Comparison of ENCODE assay signal across 13 mouse cellular contexts in the genomic region with DNA sequence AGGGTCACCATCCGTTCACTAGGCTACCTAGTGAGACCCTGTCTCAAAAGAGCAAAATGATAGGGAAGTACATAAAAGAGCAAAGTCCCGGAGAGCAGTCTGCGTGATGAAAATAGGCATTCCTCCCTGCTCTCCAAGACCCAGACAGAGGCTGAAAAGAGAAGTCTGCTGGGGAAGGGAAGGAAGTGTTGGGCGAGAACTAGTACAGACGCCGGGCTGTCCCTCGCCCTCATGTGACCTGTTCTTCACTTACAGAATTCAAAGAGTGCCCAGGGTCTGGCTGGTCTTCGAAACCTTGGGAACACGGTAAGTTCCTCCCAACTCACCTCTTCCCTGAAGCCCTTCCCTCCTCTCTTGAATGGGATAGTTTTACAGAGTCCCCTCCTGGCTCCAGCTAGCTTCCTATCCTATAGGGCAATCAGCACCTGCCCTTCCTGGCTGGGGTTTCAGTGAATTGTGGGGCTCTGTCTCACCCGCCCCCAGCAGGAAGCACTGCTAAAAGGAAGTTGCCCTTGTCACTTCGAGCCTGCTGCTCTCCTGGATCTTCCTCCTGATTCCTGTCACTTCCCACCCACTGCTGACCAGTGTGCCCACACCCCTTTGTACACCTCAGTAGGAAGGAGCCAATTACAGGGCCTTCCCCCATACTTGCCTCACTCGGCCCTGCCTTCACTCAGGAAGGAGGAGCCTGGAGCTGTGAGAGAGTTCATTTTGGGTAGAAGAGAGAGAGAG. TPM values are rescaled to one million over a fixed set of nuclear protein-coding genes. Genes with fewer than 3 reads are reported as not detected.
DNase-seq lines count a peak whose midpoint lies in the region; ATAC-seq and TF ChIP-seq lines count a peak whose summit lies in the region.
"Had no signal": no experiment of that assay in that cellular context is flagged by ENCODE, and none has a peak within 500 bp of the region (broad histone marks: within the 10 kb centered on the region; RNA-seq: fewer than 3 reads in every experiment).

No protein-coding gene starts in this region.

- H3K4me2 ChIP-seq in midbrain, embryonic 15.5 days = no peak overlapping the region
- H3K4me2 ChIP-seq: hindbrain, embryonic 15.5 days; lung, embryonic 15.5 days had no signal

- peaks cover 46% of the 10 kb centered on the region for H3K36me3 ChIP-seq in heart, embryonic 10.5 days
- peaks cover 28% of the 10 kb centered on the region for H3K36me3 ChIP-seq in megakaryocyte, embryonic 14.5 days (replicated peaks; ENCODE audit: low read length)
- no peaks in the 10 kb centered on the region for H3K36me3 ChIP-seq in midbrain, embryonic 15.5 days (replicated peaks)
- H3K36me3 ChIP-seq: hindbrain, embryonic 15.5 days; lung, embryonic 15.5 days had no signal

- no peak overlapping the region for H3K9ac ChIP-seq in midbrain, embryonic 15.5 days
- H3K9ac ChIP-seq: forebrain, postnatal 0 days; hindbrain, embryonic 15.5 days; lung, embryonic 15.5 days had no signal

- peaks cover 20% of the 10 kb centered on the region; the same call in 1 of the 2 replicates for H3K27me3 ChIP-seq in heart, embryonic 10.5 days (ENCODE audit: insufficient read depth, poor library complexity, severe bottlenecking)
- peaks cover 24% of the 10 kb centered on the region for H3K27me3 ChIP-seq in megakaryocyte, embryonic 14.5 days (replicated peaks)
- peaks cover 29% of the 10 kb centered on the region for H3K27me3 ChIP-seq in midbrain, embryonic 15.5 days (replicated peaks)

- peak overlapping the region; percentile 78; the same call in 1 of the 2 replicates for H3K4me3 ChIP-seq in heart, embryonic 10.5 days
- no peak overlapping the region for H3K4me3 ChIP-seq in cortical plate, adult 2 months (ENCODE audit: insufficient read depth, low read length)
- peak overlapping the region; percentile 82 for H3K4me3 ChIP-seq in megakaryocyte, embryonic 14.5 days (replicated peaks)
- H3K4me3 ChIP-seq in midbrain, embryonic 15.5 days = no peak overlapping the region
- H3K4me3 ChIP-seq: hindbrain, embryonic 15.5 days; lung, embryonic 15.5 days had no signal

- H3K9me3 ChIP-seq in heart, embryonic 10.5 days = no peaks in the 10 kb centered on the region
- no peaks in the 10 kb centered on the region for H3K9me3 ChIP-seq in megakaryocyte, embryonic 14.5 days
- H3K9me3 ChIP-seq in midbrain, embryonic 15.5 days = no peaks in the 10 kb centered on the region
- H3K9me3 ChIP-seq: hindbrain, embryonic 15.5 days; lung, embryonic 15.5 days had no signal

- no peak for TF ChIP-seq CTCF in cortical plate, adult 2 months (IDR thresholded peaks at IDR 0.05; ENCODE audit: extremely low read depth, insufficient read depth, low read length)

- peak overlapping the region; percentile 92 for H3K27ac ChIP-seq in heart, embryonic 10.5 days
- H3K27ac ChIP-seq in cortical plate, adult 2 months (ENCODE audit: insufficient read depth, low read length) = peak overlapping the region; percentile 74
- H3K27ac ChIP-seq in midbrain, embryonic 15.5 days = no peak overlapping the region
- H3K27ac ChIP-seq: hindbrain, embryonic 15.5 days; lung, embryonic 15.5 days had no signal

- 32% methylated on average over 12 of the region's 12 CpGs for WGBS in heart, embryonic 10.5 days
- 70% methylated on average over 12 of the region's 12 CpGs for WGBS in midbrain, embryonic 15.5 days

- ATAC-seq in megakaryocyte-erythroid progenitor cell, adult 5-6 weeks (replicated peaks; ENCODE audit: low FRiP score, low TSS enrichment, poor library complexity, severe bottlenecking) = no peak
- no peak for ATAC-seq in midbrain, embryonic 15.5 days (replicated peaks)
- ATAC-seq: forebrain, postnatal 0 days had no signal

- TF ChIP-seq POLR2A in cortical plate, adult 2 months (IDR thresholded peaks at IDR 0.05; ENCODE audit: extremely low read depth, insufficient read depth, low read length) = no peak

- no peak for DNase-seq in heart, embryonic 10.5 days (ENCODE audit: low spot score)
- no peak for DNase-seq in heart, postnatal 4 days
- DNase-seq in A20 (ENCODE audit: low read depth, low spot score) = peak; percentile 60
- DNase-seq in embryo, embryonic 10.5 days (ENCODE audit: low spot score) = no peak
- DNase-seq: forebrain, postnatal 0 days; spleen, adult 18-20 months had no signal

- peaks cover 64% of the 10 kb centered on the region for H3K4me1 ChIP-seq in heart, embryonic 10.5 days
- H3K4me1 ChIP-seq in cortical plate, adult 2 months (ENCODE audit: control insufficient read depth, insufficient read depth, low read length) = peaks cover 1% of the 10 kb centered on the region; the same call in 1 of the 2 replicates
- H3K4me1 ChIP-seq in megakaryocyte, embryonic 14.5 days = peaks cover 67% of the 10 kb centered on the region
- H3K4me1 ChIP-seq in midbrain, embryonic 15.5 days = peaks cover 20% of the 10 kb centered on the region

RNA-seq across cellular contexts. Expression of a gene that starts 12.5 kb away (rescaled TPM):
- polyA plus RNA-seq in heart, embryonic 10.5 days (2016; fragmentation: Nextera tagmentation; extraction: Ambion mirVana) = 0.21 TPM in 1 of 2 replicates, not detected in the other
- not detected for total RNA-seq in heart, postnatal 4 days (2021)
- 0.15 and 0.35 TPM in 2 replicates for polyA plus RNA-seq in cortical plate, adult 2 months (2012; rRNA removed)
- not detected in 2 replicates for polyA plus RNA-seq in megakaryocyte, embryonic 14.5 days (2012; ENCODE audit: insufficient read depth, low replicate concordance)
- total RNA-seq in megakaryocyte-erythroid progenitor cell, adult 5-6 weeks (2014; fragmentation: Nextera tagmentation) = 0.30 TPM in 1 of 2 replicates, not detected in the other
- not detected in 2 replicates for total RNA-seq in megakaryocyte-erythroid progenitor cell, adult 5-6 weeks (2017)
- 0.08 and 0.13 TPM in 2 replicates for polyA plus RNA-seq in midbrain, embryonic 15.5 days (2015; fragmentation: Nextera tagmentation; extraction: Ambion mirVana)
- total RNA-seq: adrenal gland, adult 18-20 months had no signal

RNA-seq across cellular contexts. Expression of a gene that starts 18.0 kb away (rescaled TPM):
- 0.50 TPM in 1 of 2 replicates, not detected in the other for polyA plus RNA-seq in heart, embryonic 10.5 days (2016; fragmentation: Nextera tagmentation; extraction: Ambion mirVana)
- total RNA-seq in heart, postnatal 4 days (2021) = 1 to 10 TPM; 8.5 to 9.7 TPM
- polyA plus RNA-seq in cortical plate, adult 2 months (2012; rRNA removed) = 24.7 and 30.5 TPM in 2 replicates
- not detected in 2 replicates for polyA plus RNA-seq in megakaryocyte, embryonic 14.5 days (2012; ENCODE audit: insufficient read depth, low replicate concordance)
- total RNA-seq in megakaryocyte-erythroid progenitor cell, adult 5-6 weeks (2014; fragmentation: Nextera tagmentation) = not detected in 2 replicates
- total RNA-seq in megakaryocyte-erythroid progenitor cell, adult 5-6 weeks (2017) = not detected in 2 replicates
- 2.9 and 4.1 TPM in 2 replicates for polyA plus RNA-seq in midbrain, embryonic 15.5 days (2015; fragmentation: Nextera tagmentation; extraction: Ambion mirVana)

RNA-seq across cellular contexts. Expression of a gene that starts 22.2 kb away (rescaled TPM):
- polyA plus RNA-seq in heart, embryonic 10.5 days (2016; fragmentation: Nextera tagmentation; extraction: Ambion mirVana) = 36.1 and 59.0 TPM in 2 replicates
- 10 to 100 TPM; 72.6 to 79.0 TPM for total RNA-seq in heart, postnatal 4 days (2021)
- 50.1 and 50.9 TPM in 2 replicates for polyA plus RNA-seq in cortical plate, adult 2 months (2012; rRNA removed)
- 1.6 and 3.3 TPM in 2 replicates for polyA plus RNA-seq in megakaryocyte, embryonic 14.5 days (2012; ENCODE audit: insufficient read depth, low replicate concordance)
- total RNA-seq in megakaryocyte-erythroid progenitor cell, adult 5-6 weeks (2014; fragmentation: Nextera tagmentation) = 0.35 and 2.1 TPM in 2 replicates
- total RNA-seq in megakaryocyte-erythroid progenitor cell, adult 5-6 weeks (2017) = 0.15 and 1.8 TPM in 2 replicates
- polyA plus RNA-seq in midbrain, embryonic 15.5 days (2015; fragmentation: Nextera tagmentation; extraction: Ambion mirVana) = 5.9 and 9.6 TPM in 2 replicates

RNA-seq across cellular contexts. Expression of a gene that starts 24.3 kb away (rescaled TPM):
- polyA plus RNA-seq in heart, embryonic 10.5 days (2016; fragmentation: Nextera tagmentation; extraction: Ambion mirVana) = 0.07 and 0.18 TPM in 2 replicates
- not detected for total RNA-seq in heart, postnatal 4 days (2021)
- polyA plus RNA-seq in cortical plate, adult 2 months (2012; rRNA removed) = 0.10 and 0.19 TPM in 2 replicates
- polyA plus RNA-seq in megakaryocyte, embryonic 14.5 days (2012; ENCODE audit: insufficient read depth, low replicate concordance) = not detected in 2 replicates
- not detected in 2 replicates for total RNA-seq in megakaryocyte-erythroid progenitor cell, adult 5-6 weeks (2014; fragmentation: Nextera tagmentation)
- not detected in 2 replicates for total RNA-seq in megakaryocyte-erythroid progenitor cell, adult 5-6 weeks (2017)
- polyA plus RNA-seq in midbrain, embryonic 15.5 days (2015; fragmentation: Nextera tagmentation; extraction: Ambion mirVana) = 0.13 and 0.25 TPM in 2 replicates
- polyA plus RNA-seq: forebrain, postnatal 0 days; hindbrain, embryonic 15.5 days had no signal

RNA-seq across cellular contexts. Expression of a gene that starts 24.3 kb away (rescaled TPM):
- 53.6 and 55.8 TPM in 2 replicates for polyA plus RNA-seq in heart, embryonic 10.5 days (2016; fragmentation: Nextera tagmentation; extraction: Ambion mirVana)
- 10 to 100 TPM; 22.3 to 24.7 TPM for total RNA-seq in heart, postnatal 4 days (2021)
- polyA plus RNA-seq in cortical plate, adult 2 months (2012; rRNA removed) = 29.5 and 30.3 TPM in 2 replicates
- 4.3 and 22.2 TPM in 2 replicates for polyA plus RNA-seq in megakaryocyte, embryonic 14.5 days (2012; ENCODE audit: insufficient read depth, low replicate concordance)
- 46.0 and 52.5 TPM in 2 replicates for total RNA-seq in megakaryocyte-erythroid progenitor cell, adult 5-6 weeks (2014; fragmentation: Nextera tagmentation)
- total RNA-seq in megakaryocyte-erythroid progenitor cell, adult 5-6 weeks (2017) = 13.5 and 20.9 TPM in 2 replicates
- polyA plus RNA-seq in midbrain, embryonic 15.5 days (2015; fragmentation: Nextera tagmentation; extraction: Ambion mirVana) = 29.2 and 32.4 TPM in 2 replicates

Comparison
In these comparisons a context has a peak if more than half of its experiments do, and no peak if none do; other contexts are left out.
1. H3K4me3 ChIP-seq: peak in heart, embryonic 10.5 days (single experiment) and megakaryocyte, embryonic 14.5 days (single experiment); none in cortical plate, adult 2 months (single experiment) and midbrain, embryonic 15.5 days (single experiment).